In the genomic region with DNA sequence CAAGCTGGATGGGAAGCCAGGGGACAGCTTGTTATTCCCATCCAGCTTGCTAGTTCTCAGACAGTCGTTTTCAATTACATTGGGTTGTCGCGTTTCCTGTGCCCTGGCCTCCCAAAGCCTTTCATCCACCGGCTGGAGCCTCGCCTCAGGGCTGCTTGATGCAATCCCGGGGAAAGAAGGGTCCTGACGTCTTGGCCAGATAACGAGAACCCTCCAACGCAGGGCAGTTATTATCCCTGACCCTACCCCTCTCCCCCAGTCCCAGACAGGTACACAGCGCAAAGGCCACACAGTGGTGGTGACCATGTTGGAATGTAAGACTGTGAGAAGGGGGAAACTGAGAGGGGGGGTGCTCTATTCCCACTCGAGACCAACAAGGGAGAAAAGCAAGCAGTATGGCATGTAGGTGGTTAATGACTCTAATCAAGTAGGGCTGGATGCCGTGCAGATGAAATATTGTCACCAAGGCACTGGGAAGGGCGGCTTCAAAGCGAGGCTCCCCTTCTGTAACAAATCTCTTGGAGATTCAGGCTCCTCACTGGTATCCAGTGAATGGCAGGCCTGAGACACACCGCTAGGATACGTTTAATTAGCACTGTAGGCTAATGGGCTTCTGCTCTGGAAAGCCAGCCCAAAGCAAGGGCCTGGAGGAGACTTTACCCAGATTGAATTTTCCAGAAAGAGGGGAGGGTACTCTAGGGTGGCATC, we compare ENCODE assay signal across 12 mouse cellular contexts.
A peak's percentile ranks its signal among the peaks of the same experiment; 100 is the strongest.
DNase-seq lines count a peak whose midpoint lies in the region; ATAC-seq and TF ChIP-seq lines count a peak whose summit lies in the region.
"Had no signal": no experiment of that assay in that cellular context is flagged by ENCODE, and none has a peak within 500 bp of the region (broad histone marks: within the 10 kb centered on the region; RNA-seq: fewer than 3 reads in every experiment).

No protein-coding gene starts in this region.

- H3K4me2 ChIP-seq in lung, postnatal 0 days (replicated peaks; ENCODE audit: low read depth, low read length), result no peak overlapping the region
- H3K4me2 ChIP-seq in forebrain, embryonic 12.5 days, result no peak overlapping the region
- H3K4me2 ChIP-seq in neural tube, embryonic 13.5 days, result no peak overlapping the region
- H3K4me2 ChIP-seq: embryonic facial prominence, embryonic 15.5 days had no signal

- H3K4me1 ChIP-seq in lung, postnatal 0 days (ENCODE audit: insufficient read depth, low read depth, low read length), result no peaks in the 10 kb centered on the region
- H3K4me1 ChIP-seq in lung, adult 2 months (ENCODE audit: control insufficient read depth, insufficient read depth, low read length), result no peaks in the 10 kb centered on the region
- peaks cover 23% of the 10 kb centered on the region for H3K4me1 ChIP-seq in forebrain, embryonic 12.5 days
- H3K4me1 ChIP-seq in neural tube, embryonic 13.5 days (replicated peaks), result peaks cover 46% of the 10 kb centered on the region

- no peak overlapping the region for H3K4me3 ChIP-seq in lung, postnatal 0 days (ENCODE audit: low read depth, low read length)
- no peak overlapping the region for H3K4me3 ChIP-seq in lung, adult 2 months (replicated peaks; ENCODE audit: extremely low read depth, low read depth, low read length)
- no peak overlapping the region for H3K4me3 ChIP-seq in forebrain, embryonic 12.5 days (replicated peaks)
- no peak overlapping the region for H3K4me3 ChIP-seq in neural tube, embryonic 13.5 days
- H3K4me3 ChIP-seq: embryonic facial prominence, embryonic 15.5 days had no signal

- no peak for TF ChIP-seq POLR2A in lung, adult 2 months (IDR thresholded peaks at IDR 0.05; ENCODE audit: borderline replicate concordance, extremely low read depth, low read depth, low read length)

- ATAC-seq in lung, postnatal 0 days, result peak; percentile 26; the same call in 1 of the 2 replicates
- ATAC-seq in forebrain, embryonic 12.5 days (ENCODE audit: low FRiP score), result peak; percentile 17; the same call in 1 of the 2 replicates
- ATAC-seq in neural tube, embryonic 13.5 days (ENCODE audit: low read depth), result peak; percentile 51; the same call in 1 of the 2 replicates
- no peak for ATAC-seq in activated CD4-positive, CD25-positive, alpha-beta regulatory T cell, adult 4 months

- no peak for DNase-seq in lung, postnatal 0 days (ENCODE audit: low spot score)
- no peak for DNase-seq in lung, adult 2 months
- DNase-seq in hindlimb bud, embryonic 11.5 days (ENCODE audit: extremely low spot score, low read depth, low spot score), result peak; percentile 35
- DNase-seq in thymus, adult 18-20 months, result no peak
- no peak for DNase-seq in gastrocnemius, postnatal 4 days (ENCODE audit: low spot score in 2 of 2)
- DNase-seq: gastrocnemius, postnatal 14 days; heart, postnatal 4 days; lung, adult 18-20 months had no signal

- no peak overlapping the region for H3K27ac ChIP-seq in lung, postnatal 0 days (ENCODE audit: low read length)
- peak overlapping the region; percentile 56; the same call in 1 of the 2 replicates for H3K27ac ChIP-seq in forebrain, embryonic 12.5 days
- peak overlapping the region; percentile 67 for H3K27ac ChIP-seq in neural tube, embryonic 13.5 days (replicated peaks)
- H3K27ac ChIP-seq: embryonic facial prominence, embryonic 15.5 days had no signal

- H3K36me3 ChIP-seq in lung, postnatal 0 days (ENCODE audit: insufficient read depth, low read length), result no peaks in the 10 kb centered on the region
- no peaks in the 10 kb centered on the region for H3K36me3 ChIP-seq in forebrain, embryonic 12.5 days (replicated peaks)
- H3K36me3 ChIP-seq in neural tube, embryonic 13.5 days, result 0 out of 2 replicates have a peak, but pooled peaks cover 2% of the 10 kb centered on the region
- H3K36me3 ChIP-seq: embryonic facial prominence, embryonic 15.5 days had no signal

- no peak overlapping the region for H3K9ac ChIP-seq in lung, postnatal 0 days (replicated peaks; ENCODE audit: low read depth)
- H3K9ac ChIP-seq in forebrain, embryonic 12.5 days, result no peak overlapping the region
- no peak overlapping the region for H3K9ac ChIP-seq in neural tube, embryonic 13.5 days
- H3K9ac ChIP-seq: embryonic facial prominence, embryonic 15.5 days had no signal

- no peak for TF ChIP-seq CTCF in lung, postnatal 0 days (IDR thresholded peaks at IDR 0.05)
- no peak for TF ChIP-seq CTCF in lung, adult 2 months (IDR thresholded peaks at IDR 0.05; ENCODE audit: insufficient read depth, low read length)

- H3K9me3 ChIP-seq in lung, postnatal 0 days (ENCODE audit: low read length), result no peaks in the 10 kb centered on the region
- H3K9me3 ChIP-seq in forebrain, embryonic 12.5 days, result no peaks in the 10 kb centered on the region
- H3K9me3 ChIP-seq in neural tube, embryonic 13.5 days, result peaks cover 12% of the 10 kb centered on the region; the same call in 1 of the 2 replicates
- H3K9me3 ChIP-seq: embryonic facial prominence, embryonic 15.5 days had no signal

- WGBS in lung, postnatal 0 days, result 45% methylated on average over 16 of the region's 16 CpGs
- 53% methylated on average over 16 of the region's 16 CpGs for WGBS in lung, adult 2 months
- WGBS in forebrain, embryonic 12.5 days, result 36% methylated on average over 16 of the region's 16 CpGs
- 15% methylated on average over 16 of the region's 16 CpGs for WGBS in neural tube, embryonic 13.5 days

- H3K27me3 ChIP-seq in lung, postnatal 0 days (replicated peaks; ENCODE audit: insufficient read depth, low read length), result no peaks in the 10 kb centered on the region
- H3K27me3 ChIP-seq in forebrain, embryonic 12.5 days, result no peaks in the 10 kb centered on the region; the same call in 1 of the 2 replicates
- no peaks in the 10 kb centered on the region for H3K27me3 ChIP-seq in neural tube, embryonic 13.5 days
- H3K27me3 ChIP-seq: embryonic facial prominence, embryonic 15.5 days had no signal

- no peak for TF ChIP-seq EP300 in lung, postnatal 0 days (IDR thresholded peaks at IDR 0.05)
